Mouse (Mus musculus) bone marrow macrophage, adult 2 months (primary cell): ENCODE measurements around the gene Trub1.

Source experiments
- CTCF ChIP-seq: IDR thresholded peaks from 2 replicates; pipeline ENCODE4 v1.5.1; 2012; ENCODE audit warnings: low read depth, mild to moderate bottlenecking, low read length, moderate library complexity
- POLR2A ChIP-seq: IDR thresholded peaks from 2 replicates; pipeline ENCODE4 v1.6.1; 2012; ENCODE audit warnings: mild to moderate bottlenecking, low read depth, low read length, borderline replicate concordance

DNA sequence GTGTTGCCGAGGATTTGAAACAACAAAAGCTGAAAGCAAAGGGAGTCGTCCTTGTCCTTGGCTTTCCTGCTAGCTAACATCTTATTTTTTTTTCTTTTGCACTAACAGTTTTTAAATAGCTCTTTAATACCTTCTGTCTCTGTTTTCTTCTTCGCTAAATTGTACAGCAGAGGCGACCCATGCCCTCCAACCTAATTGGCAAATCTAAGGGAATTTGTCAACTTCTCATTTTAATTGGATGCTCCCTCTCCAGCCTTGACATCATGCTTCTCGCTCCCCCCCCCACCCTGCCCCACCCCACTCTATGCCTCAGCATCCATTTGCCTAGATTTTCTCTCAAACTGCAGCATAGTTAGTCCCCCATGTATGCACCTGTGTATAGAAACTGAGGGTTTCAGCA, 83.8 kb downstream of the Trub1 start:
- no peak for TF ChIP-seq CTCF
- TF ChIP-seq POLR2A, result no peak
